Mouse (Mus musculus) heart, embryonic 13.5 days (tissue): ENCODE measurements around the gene Sipa1l2. TPM values are rescaled to one million over a fixed set of nuclear protein-coding genes. Genes with fewer than 3 reads are reported as not detected.
"Not testable (repeated sequence)": the region's sequence is repeated elsewhere in the genome, so short reads cannot be mapped to it uniquely, and the experiment has no call there.

Experiments
- ATAC-seq: fragments of 200-750 bp; cut with Nextera tagmentation; 2 replicates; pipeline ENCODE4 v1.8.0; 2017; ENCODE audit warnings: moderate TSS enrichment; ENCODE audit not compliant: insufficient number of reproducible peaks, low FRiP score, low TSS enrichment; ENCODE audit errors: extremely low read depth
- H3K27ac ChIP-seq: fragments of 300-500 bp; sonication (generic); replicated peaks from 2 replicates; pipeline ENCODE4 v1.5.1; 2015; ENCODE audit warnings: moderate library complexity, mild to moderate bottlenecking, inconsistent platforms
- H3K27me3 ChIP-seq: fragments of 300-500 bp; sonication (generic); replicated peaks from 2 replicates; pipeline ENCODE4 v1.6.1; 2015; ENCODE audit warnings: mild to moderate bottlenecking, inconsistent platforms
- H3K36me3 ChIP-seq: fragments of 300-500 bp; sonication (generic); 2 replicates; pipeline ENCODE4 v1.6.1; 2015; ENCODE audit warnings: mild to moderate bottlenecking, inconsistent platforms
- H3K4me1 ChIP-seq: fragments of 300-500 bp; sonication (generic); 2 replicates; pipeline ENCODE4 v1.6.1; 2015; ENCODE audit warnings: inconsistent platforms
- H3K4me2 ChIP-seq: fragments of 300-500 bp; sonication (generic); 2 replicates; pipeline ENCODE4 v1.6.1; 2015; ENCODE audit warnings: inconsistent platforms, mild to moderate bottlenecking, moderate library complexity
- H3K4me3 ChIP-seq: fragments of 300-500 bp; sonication (generic); 2 replicates; pipeline ENCODE4 v1.5.1; 2015; ENCODE audit warnings: moderate library complexity, mild to moderate bottlenecking, inconsistent platforms
- H3K9ac ChIP-seq: fragments of 300-500 bp; sonication (generic); 2 replicates; pipeline ENCODE4 v1.6.1; 2015; ENCODE audit warnings: inconsistent platforms, mild to moderate bottlenecking, moderate library complexity
- H3K9me3 ChIP-seq: fragments of 300-500 bp; sonication (generic); 2 replicates; pipeline ENCODE4 v1.6.1; 2016; ENCODE audit warnings: inconsistent platforms
- WGBS: fragments of 180-500 bp; shearing (Covaris S2); methylation state at CpG from one replicate; pipeline ENCODE4 v1.1.7; 2015; ENCODE audit warnings: mixed read lengths; 5-methylcytosine and 5-hydroxymethylcytosine counted together
- polyA plus RNA-seq: library from polyadenylated mRNA; unstranded; fragments of >200 nt; fragmentation: Nextera tagmentation; extraction: Ambion mirVana; gene quantifications from 2 replicates; pipeline ENCODE4 v1.2.1, GENCODE M21; 2015

The Sipa1l2 gene
- polyA plus RNA-seq, 1 experiment from 2014 or later, result 19.7 TPM

- Histone ChIP-seq H3K27me3 (no peaks in the 10 kb centered on the region), H3K4me2 (no peak overlapping the region), H3K9ac (peak overlapping the region; percentile 29; the same call in 1 of the 2 replicates), H3K4me1 (peaks cover 93% of the 10 kb centered on the region), H3K36me3 (peaks cover 6% of the 10 kb centered on the region; the same call in 1 of the 2 replicates), H3K9me3 (no peaks in the 10 kb centered on the region), H3K27ac (peak overlapping the region; percentile 25; the same call in 1 of the 2 replicates), H3K4me3 (no peak overlapping the region)
- ATAC-seq, result no peak
- WGBS, result 47% methylated on average over 7 of the region's 7 CpGs
Measured at GRCm38 (mm10) chr8:125521087-125521486, 48.5 kb downstream of the Sipa1l2 start.

- H3K4me3 ChIP-seq, ATAC-seq, H3K36me3 ChIP-seq, H3K27ac ChIP-seq, H3K4me2 ChIP-seq, H3K27me3 ChIP-seq, H3K9me3 ChIP-seq, H3K9ac ChIP-seq: not testable (repeated sequence)
- 70% methylated on average over 2 of the region's 2 CpGs for WGBS
- H3K4me1 ChIP-seq, result peaks cover 95% of the 10 kb centered on the region
Measured at GRCm38 (mm10) chr8:125520308-125520707, 49.3 kb downstream of the Sipa1l2 start.

GRCm38 (mm10) chr8:125518951-125519350 is 50.7 kb downstream of the Sipa1l2 start:
- Histone ChIP-seq H3K4me2 (no peak overlapping the region), H3K4me3 (no peak overlapping the region), H3K9ac (no peak overlapping the region), H3K9me3 (no peaks in the 10 kb centered on the region), H3K27me3 (no peaks in the 10 kb centered on the region), H3K27ac (peak overlapping the region; percentile 65), H3K36me3 (peaks cover 6% of the 10 kb centered on the region; the same call in 1 of the 2 replicates), H3K4me1 (peaks cover 95% of the 10 kb centered on the region)
- whole genome bisulfite sequencing, result 67% methylated on average over 4 of the region's 4 CpGs
- no peak for ATAC-seq

- H3K27me3 ChIP-seq, result no peaks in the 10 kb centered on the region
- H3K4me1 ChIP-seq, result peaks cover 95% of the 10 kb centered on the region
- peak overlapping the region; percentile 65 for H3K27ac ChIP-seq
- no peak overlapping the region for H3K4me3 ChIP-seq
- no peaks in the 10 kb centered on the region for H3K9me3 ChIP-seq
- peaks cover 6% of the 10 kb centered on the region; the same call in 1 of the 2 replicates for H3K36me3 ChIP-seq
- ATAC-seq, result 0 out of 2 replicates have a peak, but pooled peaks have one; percentile 10
- H3K4me2 ChIP-seq, result no peak overlapping the region
- WGBS, result 50% methylated on average over 6 of the region's 6 CpGs
- H3K9ac ChIP-seq, result no peak overlapping the region
Measured at GRCm38 (mm10) chr8:125518301-125518700, 51.3 kb downstream of the Sipa1l2 start.

GRCm38 (mm10) chr8:125517397-125517796 is 52.2 kb downstream of the Sipa1l2 start:
- H3K36me3 ChIP-seq, result peaks cover 6% of the 10 kb centered on the region; the same call in 1 of the 2 replicates
- H3K9me3 ChIP-seq, result no peaks in the 10 kb centered on the region
- H3K9ac ChIP-seq, result no peak overlapping the region
- H3K27ac ChIP-seq, result no peak overlapping the region
- no peaks in the 10 kb centered on the region for H3K27me3 ChIP-seq
- 75% methylated on average over 8 of the region's 8 CpGs for WGBS
- no peak overlapping the region for H3K4me3 ChIP-seq
- H3K4me2 ChIP-seq, result no peak overlapping the region
- ATAC-seq, result no peak
- peaks cover 95% of the 10 kb centered on the region for H3K4me1 ChIP-seq

GRCm38 (mm10) chr8:125516115-125516905 is 53.3 kb downstream of the Sipa1l2 start:
- Histone ChIP-seq H3K9ac (peak overlapping the region; percentile 45), H3K36me3 (peaks cover 9% of the 10 kb centered on the region; the same call in 1 of the 2 replicates), H3K4me1 (peaks cover 95% of the 10 kb centered on the region), H3K27me3 (no peaks in the 10 kb centered on the region), H3K4me3 (no peak overlapping the region), H3K4me2 (no peak overlapping the region), H3K9me3 (no peaks in the 10 kb centered on the region), H3K27ac (peak overlapping the region; percentile 98)
- WGBS, result 56% methylated on average over 6 of the region's 6 CpGs
- ATAC-seq, result no peak

- H3K4me1 ChIP-seq, result peaks cover 95% of the 10 kb centered on the region
- 24% methylated on average over 8 of the region's 8 CpGs for WGBS
- H3K9ac ChIP-seq, result peak overlapping the region; percentile 45
- H3K36me3 ChIP-seq, result peaks cover 9% of the 10 kb centered on the region; the same call in 1 of the 2 replicates
- no peak for ATAC-seq
- peak overlapping the region; percentile 98 for H3K27ac ChIP-seq
- no peak overlapping the region for H3K4me2 ChIP-seq
- no peak overlapping the region for H3K4me3 ChIP-seq
- H3K9me3 ChIP-seq, result no peaks in the 10 kb centered on the region
- H3K27me3 ChIP-seq, result no peaks in the 10 kb centered on the region
Measured at GRCm38 (mm10) chr8:125515665-125516064, 53.9 kb downstream of the Sipa1l2 start.

- Histone ChIP-seq H3K4me2 (peak overlapping the region; percentile 54), H3K9me3 (no peaks in the 10 kb centered on the region), H3K36me3 (peaks cover 9% of the 10 kb centered on the region; the same call in 1 of the 2 replicates), H3K4me3 (peak overlapping the region; percentile 13; the same call in 1 of the 2 replicates), H3K4me1 (peaks cover 99% of the 10 kb centered on the region), H3K9ac (peak overlapping the region; percentile 80), H3K27ac (peak overlapping the region; percentile 98), H3K27me3 (no peaks in the 10 kb centered on the region)
- 11% methylated on average over 5 of the region's 5 CpGs for WGBS
- peak; percentile 10; the same call in 1 of the 2 replicates for ATAC-seq
Measured at GRCm38 (mm10) chr8:125513935-125514334, 55.7 kb downstream of the Sipa1l2 start.

GRCm38 (mm10) chr8:125513242-125513866 is 56.3 kb downstream of the Sipa1l2 start:
- ATAC-seq, result no peak
- Histone ChIP-seq H3K27ac (peak overlapping the region; percentile 98), H3K9me3 (no peaks in the 10 kb centered on the region), H3K4me3 (peak overlapping the region; percentile 13; the same call in 1 of the 2 replicates), H3K9ac (peak overlapping the region; percentile 80), H3K36me3 (peaks cover 9% of the 10 kb centered on the region; the same call in 1 of the 2 replicates), H3K4me2 (peak overlapping the region; percentile 54), H3K4me1 (peaks cover 99% of the 10 kb centered on the region), H3K27me3 (no peaks in the 10 kb centered on the region)
- WGBS, result 49% methylated on average over 5 of the region's 5 CpGs

- Histone ChIP-seq H3K27ac (peak overlapping the region; percentile 98), H3K9ac (0 out of 2 replicates have a peak overlapping the region, but pooled peaks have one; percentile 26)
- WGBS, result 81% methylated on average over 1 of the region's 1 CpGs
Measured at GRCm38 (mm10) chr8:125512561-125512960, 57.0 kb downstream of the Sipa1l2 start.

More at GRCm38 (mm10) chr8:125512561-125512960, 57.0 kb downstream of the Sipa1l2 start:
- Histone ChIP-seq H3K27me3 (no peaks in the 10 kb centered on the region), H3K4me1 (peaks cover 99% of the 10 kb centered on the region), H3K9me3 (no peaks in the 10 kb centered on the region), H3K4me2 (no peak overlapping the region), H3K4me3 (no peak overlapping the region), H3K36me3 (0 out of 2 replicates have a peak, but pooled peaks cover 5% of the 10 kb centered on the region)
- no peak for ATAC-seq
